Mouse (Mus musculus): ENCODE data around the gene Zfp36l2. TPM values are rescaled to one million over a fixed set of nuclear protein-coding genes. Genes with fewer than 3 reads are reported as not detected.

The Zfp36l2 gene
- polyA plus RNA-seq, 1 experiment = 318 TPM

DNA sequence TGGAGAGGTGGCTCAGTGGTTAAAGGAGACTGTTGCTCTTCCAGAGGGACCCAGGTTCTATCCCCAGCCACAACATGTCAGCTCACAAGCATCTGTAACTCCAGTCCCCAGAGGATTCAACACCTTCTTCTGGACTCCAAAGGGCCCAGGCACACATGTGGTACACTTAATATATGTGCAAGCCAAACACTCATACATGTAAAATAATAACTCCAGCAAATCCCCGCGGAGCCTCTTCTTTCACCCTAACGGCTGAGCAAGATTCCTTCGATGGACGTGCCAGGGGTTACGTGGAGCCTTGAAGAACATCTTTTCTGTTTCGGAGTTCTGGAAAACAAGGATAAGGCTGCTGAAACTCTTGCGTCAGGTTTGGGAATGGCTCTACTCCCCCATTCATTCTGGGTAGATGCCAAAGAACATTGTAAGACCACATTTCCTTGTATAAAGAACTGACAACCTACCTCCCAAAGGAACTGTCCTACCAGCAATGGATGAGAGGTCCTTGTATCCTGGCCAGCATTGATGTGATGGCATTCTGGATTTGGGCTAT is 25.5 kb downstream of the Zfp36l2 start:
- no peak overlapping the region for H3K4me3 ChIP-seq (ENCODE audit: insufficient read depth, low read length)
- H3K4me1 ChIP-seq (ENCODE audit: control insufficient read depth, insufficient read depth, low read length) = peaks cover 1% of the 10 kb centered on the region
- no peak for TF ChIP-seq CTCF (IDR thresholded peaks at IDR 0.05; ENCODE audit: low read depth, low read length)
- H3K27ac ChIP-seq (ENCODE audit: insufficient read depth, low read depth, low read length) = no peak overlapping the region

DNA sequence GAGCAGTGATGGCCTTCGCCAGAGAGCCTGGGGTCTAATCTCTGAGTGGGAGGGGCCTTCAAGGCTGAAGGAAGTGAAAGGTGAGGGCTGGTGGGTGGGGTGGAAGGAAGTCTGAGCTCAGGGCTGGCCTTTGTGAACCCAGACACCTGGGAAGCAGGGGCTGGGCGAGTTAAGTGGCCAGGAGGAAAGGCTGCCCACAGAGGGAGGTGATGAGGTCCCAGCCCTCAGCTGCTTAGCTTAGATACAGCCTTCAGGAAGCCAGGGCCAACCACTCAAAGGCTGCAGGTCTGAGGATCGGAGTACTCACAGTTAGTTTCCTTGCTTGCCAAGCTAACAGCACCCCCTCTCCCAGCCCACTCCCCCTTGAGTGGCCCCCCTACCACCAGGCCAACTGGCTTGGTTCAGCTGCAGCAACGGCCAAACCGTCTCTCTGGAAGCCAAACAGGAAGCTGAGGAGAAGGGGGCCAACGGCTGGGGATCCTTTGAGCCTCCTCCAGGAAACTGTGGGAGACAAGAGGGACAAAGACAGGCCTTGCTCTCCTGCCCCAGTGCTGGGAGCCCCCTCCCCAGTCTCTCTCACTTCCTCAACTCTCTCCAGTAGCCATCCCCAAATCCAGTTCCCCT is 26.4 kb downstream of the Zfp36l2 start:
- no peak overlapping the region for H3K4me3 ChIP-seq (ENCODE audit: insufficient read depth, low read length)
- H3K27ac ChIP-seq (ENCODE audit: insufficient read depth, low read depth, low read length) = no peak overlapping the region
- peaks cover 8% of the 10 kb centered on the region for H3K4me1 ChIP-seq (ENCODE audit: control insufficient read depth, insufficient read depth, low read length)
- no peak for TF ChIP-seq POLR2A (IDR thresholded peaks at IDR 0.05; ENCODE audit: borderline replicate concordance, low read depth, low read length)
- TF ChIP-seq CTCF (IDR thresholded peaks at IDR 0.05; ENCODE audit: low read depth, low read length) = no peak

DNA sequence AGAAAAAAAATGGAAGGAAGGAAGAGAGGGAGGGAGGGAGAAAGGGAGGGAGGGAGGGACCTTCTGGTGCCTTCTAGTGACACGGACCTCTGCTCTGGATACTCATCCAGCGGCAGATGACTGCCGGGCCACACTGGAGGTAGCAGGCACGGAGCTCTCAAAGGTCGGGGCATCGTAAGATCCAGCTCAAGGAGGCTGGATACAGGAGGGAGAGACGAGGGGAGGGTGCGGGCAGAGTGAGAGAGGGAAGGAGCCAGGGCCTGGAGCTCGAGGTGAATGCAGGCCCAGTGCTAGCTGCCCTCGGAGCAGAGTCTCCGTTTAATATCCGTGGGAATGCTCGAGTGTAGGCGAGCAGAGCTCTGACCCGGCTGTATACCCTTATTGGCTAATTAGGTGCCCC is 28.9 kb downstream of the Zfp36l2 start:
- Histone ChIP-seq H3K27ac (ENCODE audit: insufficient read depth, low read depth, low read length) (no peak overlapping the region), H3K4me1 (ENCODE audit: control insufficient read depth, insufficient read depth, low read length) (peaks cover 14% of the 10 kb centered on the region), H3K4me3 (ENCODE audit: insufficient read depth, low read length) (no peak overlapping the region)
- no peak for TF ChIP-seq CTCF (IDR thresholded peaks at IDR 0.05; ENCODE audit: low read depth, low read length)
- no peak for TF ChIP-seq POLR2A (IDR thresholded peaks at IDR 0.05; ENCODE audit: borderline replicate concordance, low read depth, low read length)

DNA sequence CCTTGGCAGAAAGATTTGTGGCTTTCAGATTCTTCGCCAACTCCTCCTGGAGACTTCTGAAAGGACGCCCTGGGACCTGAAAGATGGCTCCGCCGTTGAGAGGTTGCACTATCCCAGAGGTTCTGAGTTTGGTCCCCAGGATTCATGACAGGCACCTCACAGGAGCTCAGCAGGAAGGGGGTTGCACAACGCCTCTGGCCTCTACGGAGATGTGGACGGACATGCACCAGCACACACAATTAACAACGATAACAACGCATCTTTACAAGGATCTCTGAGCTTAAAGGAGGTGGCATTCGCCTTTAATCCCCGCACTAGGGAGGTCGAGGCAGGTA is 29.3 kb downstream of the Zfp36l2 start:
- H3K4me3 ChIP-seq (ENCODE audit: insufficient read depth, low read length) = no peak overlapping the region
- TF ChIP-seq CTCF (IDR thresholded peaks at IDR 0.05; ENCODE audit: low read depth, low read length) (no peak), POLR2A (IDR thresholded peaks at IDR 0.05; ENCODE audit: borderline replicate concordance, low read depth, low read length) (no peak)
- H3K27ac ChIP-seq (ENCODE audit: insufficient read depth, low read depth, low read length) = no peak overlapping the region
- peaks cover 14% of the 10 kb centered on the region for H3K4me1 ChIP-seq (ENCODE audit: control insufficient read depth, insufficient read depth, low read length)

DNA sequence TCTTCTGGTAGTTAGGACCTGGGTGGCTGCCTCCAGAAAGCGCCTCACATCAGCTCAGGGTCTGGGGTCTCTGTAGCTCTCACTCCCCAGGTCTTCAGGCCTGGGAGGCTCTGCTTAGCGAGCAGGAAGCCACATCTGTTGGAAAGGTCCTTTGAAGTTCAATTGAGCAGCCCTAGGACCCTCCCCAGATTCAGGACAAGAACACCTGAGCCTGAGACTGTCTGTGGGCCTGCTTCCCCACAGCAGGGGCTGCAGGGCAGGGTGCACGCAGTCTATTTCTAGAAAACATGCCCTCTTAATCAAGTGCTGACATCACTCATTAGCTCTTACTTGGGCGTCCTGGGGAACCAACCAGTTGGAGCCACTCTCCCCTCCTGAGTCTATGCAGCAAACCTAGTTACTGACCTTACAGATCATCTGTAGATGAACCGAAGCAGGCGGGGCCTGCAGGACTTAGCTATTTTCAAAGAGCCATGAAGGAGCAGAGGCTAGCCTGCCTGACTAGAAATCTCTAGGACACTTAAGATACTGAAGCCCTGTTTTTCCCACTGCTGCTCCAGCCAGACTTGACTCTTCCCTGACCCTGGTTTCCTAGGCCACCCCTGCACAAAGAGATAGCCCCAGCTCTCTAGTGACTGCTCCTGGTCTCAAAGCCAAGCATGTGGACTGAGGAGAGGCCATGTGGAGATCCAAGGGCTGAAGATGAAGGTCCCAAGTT is 29.8 kb downstream of the Zfp36l2 start:
- Histone ChIP-seq H3K4me3 (ENCODE audit: insufficient read depth, low read length) (no peak overlapping the region), H3K27ac (ENCODE audit: insufficient read depth, low read depth, low read length) (no peak overlapping the region), H3K4me1 (ENCODE audit: control insufficient read depth, insufficient read depth, low read length) (peaks cover 17% of the 10 kb centered on the region)
- no peak for TF ChIP-seq CTCF (IDR thresholded peaks at IDR 0.05; ENCODE audit: low read depth, low read length)
- no peak for TF ChIP-seq POLR2A (IDR thresholded peaks at IDR 0.05; ENCODE audit: borderline replicate concordance, low read depth, low read length)

DNA sequence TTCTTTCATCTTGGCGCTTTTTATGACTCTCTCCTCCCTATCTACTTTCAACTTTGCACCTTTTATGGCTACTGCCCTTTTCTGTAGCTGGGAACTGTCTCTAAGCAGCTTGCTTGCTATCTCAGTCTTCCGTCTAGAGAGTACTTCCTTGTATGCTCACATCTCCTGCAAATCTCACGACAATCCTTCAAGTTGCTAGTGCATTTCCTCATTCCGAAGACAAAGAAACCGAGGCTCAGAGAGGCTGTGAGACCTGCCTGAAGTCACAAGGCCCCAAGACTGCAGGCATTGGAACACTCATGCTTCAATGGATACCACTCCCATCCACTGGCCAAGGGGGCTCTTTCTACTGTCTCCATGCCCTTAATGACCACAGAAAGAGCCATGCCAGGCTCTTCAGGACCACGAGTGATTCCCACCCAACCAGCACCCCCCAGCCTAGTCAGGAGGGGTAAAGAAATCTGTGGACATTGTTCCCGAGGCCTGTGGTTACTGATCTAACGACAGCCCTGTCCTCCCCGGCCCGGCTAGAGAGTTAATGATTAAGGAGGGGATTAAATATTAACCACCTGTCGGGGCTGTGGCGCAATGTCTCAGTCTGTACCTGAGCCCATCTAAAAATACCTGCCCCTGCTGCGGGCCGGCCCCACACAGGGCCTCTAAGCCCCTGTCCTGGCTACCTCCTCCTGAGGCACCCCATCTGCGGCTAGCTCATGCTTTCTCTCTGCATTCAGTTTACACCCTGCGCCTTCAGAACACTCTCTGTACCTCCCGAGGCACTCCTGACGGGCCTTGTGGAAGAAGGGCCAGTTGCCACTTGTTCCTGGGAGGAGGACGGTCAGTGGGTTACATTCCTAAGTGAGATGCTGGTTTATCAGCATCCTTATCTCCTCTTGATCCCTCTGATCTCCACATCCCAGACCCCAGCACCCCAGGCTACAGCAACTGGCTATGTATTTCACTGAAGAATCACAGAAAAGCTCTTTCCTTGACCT is 30.7 kb downstream of the Zfp36l2 start:
- no peak overlapping the region for H3K4me3 ChIP-seq (ENCODE audit: insufficient read depth, low read length)
- TF ChIP-seq POLR2A (IDR thresholded peaks at IDR 0.05; ENCODE audit: borderline replicate concordance, low read depth, low read length) (no peak), CTCF (IDR thresholded peaks at IDR 0.05; ENCODE audit: low read depth, low read length) (no peak)
- H3K27ac ChIP-seq (ENCODE audit: insufficient read depth, low read depth, low read length) = peak overlapping the region; percentile 66
- peaks cover 25% of the 10 kb centered on the region for H3K4me1 ChIP-seq (ENCODE audit: control insufficient read depth, insufficient read depth, low read length)

DNA sequence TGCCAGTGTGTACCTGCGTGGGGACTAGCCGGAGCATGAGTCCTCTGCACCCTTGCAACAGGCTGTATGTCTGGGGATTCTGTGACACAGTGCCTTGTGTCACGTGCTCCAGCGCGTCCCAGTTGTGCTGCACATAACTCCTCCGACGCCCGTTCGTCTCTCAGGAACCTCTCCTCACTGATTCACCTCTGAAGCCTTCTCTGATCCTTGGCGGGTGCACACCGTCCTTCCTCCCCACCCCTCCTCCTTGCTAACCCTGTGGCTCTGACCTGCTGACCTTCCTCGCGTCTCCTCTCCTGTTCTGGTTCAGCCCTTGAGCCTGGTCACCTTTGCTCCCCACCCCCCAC is 31.5 kb downstream of the Zfp36l2 start:
- peak overlapping the region; percentile 66; the same call in 1 of the 2 replicates for H3K27ac ChIP-seq (ENCODE audit: insufficient read depth, low read depth, low read length)
- TF ChIP-seq POLR2A (IDR thresholded peaks at IDR 0.05; ENCODE audit: borderline replicate concordance, low read depth, low read length) = no peak
- no peak for TF ChIP-seq CTCF (IDR thresholded peaks at IDR 0.05; ENCODE audit: low read depth, low read length)
- H3K4me3 ChIP-seq (ENCODE audit: insufficient read depth, low read length) = no peak overlapping the region
- peaks cover 29% of the 10 kb centered on the region for H3K4me1 ChIP-seq (ENCODE audit: control insufficient read depth, insufficient read depth, low read length)

DNA sequence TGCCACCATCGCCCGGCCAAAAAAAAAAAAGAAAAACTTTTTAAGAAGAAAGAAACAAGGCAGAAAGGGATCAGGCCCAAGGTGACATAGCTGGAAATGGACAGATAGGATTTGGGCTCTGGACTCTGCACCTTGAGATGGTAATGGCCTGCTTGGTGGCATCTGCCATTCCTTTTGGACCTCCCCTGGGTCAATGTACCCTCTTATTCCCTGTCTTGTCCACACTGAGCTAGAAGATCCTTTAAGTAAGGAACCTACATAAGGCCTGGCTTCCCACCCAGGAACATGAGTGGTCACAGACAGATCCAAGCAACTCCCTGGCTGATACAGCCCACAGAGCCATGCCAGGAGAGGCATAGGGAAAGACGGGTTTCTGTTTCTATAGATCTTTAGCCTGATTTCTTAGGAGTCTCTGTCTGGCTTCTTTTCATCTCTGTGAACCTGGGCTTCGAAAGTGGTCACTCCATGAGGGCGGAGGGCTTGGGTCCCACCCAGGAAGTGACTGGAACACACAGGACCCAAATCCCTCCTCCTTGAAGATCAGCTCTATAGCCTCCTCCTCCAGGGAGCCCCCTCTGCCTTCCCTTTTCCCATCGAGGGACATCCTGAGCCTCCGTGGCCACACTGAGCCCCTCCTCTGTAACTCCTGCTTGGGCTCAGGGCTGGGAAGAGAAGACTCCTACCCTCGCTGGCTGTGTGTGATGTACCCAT is 32.1 kb downstream of the Zfp36l2 start:
- Histone ChIP-seq H3K4me3 (ENCODE audit: insufficient read depth, low read length) (no peak overlapping the region), H3K4me1 (ENCODE audit: control insufficient read depth, insufficient read depth, low read length) (peaks cover 29% of the 10 kb centered on the region), H3K27ac (ENCODE audit: insufficient read depth, low read depth, low read length) (no peak overlapping the region)
- TF ChIP-seq POLR2A (IDR thresholded peaks at IDR 0.05; ENCODE audit: borderline replicate concordance, low read depth, low read length) = no peak
- TF ChIP-seq CTCF (IDR thresholded peaks at IDR 0.05; ENCODE audit: low read depth, low read length) = no peak

DNA sequence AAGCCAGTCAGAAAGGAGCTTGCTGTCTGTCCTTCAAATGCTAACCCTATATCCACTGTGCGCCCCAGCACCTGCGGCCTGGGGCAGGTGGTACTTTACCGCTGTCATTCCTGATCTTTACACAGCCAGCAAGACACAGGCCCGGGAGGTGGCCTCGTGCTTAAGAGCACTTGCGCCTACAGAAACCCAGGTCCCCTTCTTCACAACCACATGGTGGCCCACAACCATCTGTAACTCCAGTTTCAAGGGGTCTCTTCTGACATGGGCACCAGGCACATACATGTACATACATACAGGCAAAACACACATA is 32.8 kb downstream of the Zfp36l2 start:
- TF ChIP-seq POLR2A (IDR thresholded peaks at IDR 0.05; ENCODE audit: borderline replicate concordance, low read depth, low read length) = no peak
- Histone ChIP-seq H3K4me3 (ENCODE audit: insufficient read depth, low read length) (no peak overlapping the region), H3K4me1 (ENCODE audit: control insufficient read depth, insufficient read depth, low read length) (peaks cover 29% of the 10 kb centered on the region), H3K27ac (ENCODE audit: insufficient read depth, low read depth, low read length) (no peak overlapping the region)
